Mouse (Mus musculus) kidney, embryonic 14.5 days (tissue): ENCODE results near the gene Rgs5. TPM values are rescaled to one million over a fixed set of nuclear protein-coding genes. Genes with fewer than 3 reads are reported as not detected.

ENCODE experiments used
- polyA plus RNA-seq: library from polyadenylated mRNA; unstranded; fragments of >200 nt; fragmentation: Nextera tagmentation; extraction: Ambion mirVana; gene quantifications from 2 replicates; pipeline ENCODE4 v1.2.1, GENCODE M21; 2014

The Rgs5 gene
- polyA plus RNA-seq, 1 experiment from 2014 or later, result 29.6 TPM

Other genes starting within 250 kb of the Rgs5 start
- 71.8 and 75.9 TPM in 2 replicates for gene Nuf2, start 124.0 kb upstream of the Rgs5 start, polyA plus RNA-seq
- gene Rgs4, start 92.1 kb downstream of the Rgs5 start, polyA plus RNA-seq, result 0.56 and 0.76 TPM in 2 replicates